Mouse (Mus musculus): ENCODE measurements around the gene Ahsa2.
"Not testable (repeated sequence)": the region's sequence is repeated elsewhere in the genome, so short reads cannot be mapped to it uniquely, and the experiment has no call there.

Ahsa2 gene

DNA sequence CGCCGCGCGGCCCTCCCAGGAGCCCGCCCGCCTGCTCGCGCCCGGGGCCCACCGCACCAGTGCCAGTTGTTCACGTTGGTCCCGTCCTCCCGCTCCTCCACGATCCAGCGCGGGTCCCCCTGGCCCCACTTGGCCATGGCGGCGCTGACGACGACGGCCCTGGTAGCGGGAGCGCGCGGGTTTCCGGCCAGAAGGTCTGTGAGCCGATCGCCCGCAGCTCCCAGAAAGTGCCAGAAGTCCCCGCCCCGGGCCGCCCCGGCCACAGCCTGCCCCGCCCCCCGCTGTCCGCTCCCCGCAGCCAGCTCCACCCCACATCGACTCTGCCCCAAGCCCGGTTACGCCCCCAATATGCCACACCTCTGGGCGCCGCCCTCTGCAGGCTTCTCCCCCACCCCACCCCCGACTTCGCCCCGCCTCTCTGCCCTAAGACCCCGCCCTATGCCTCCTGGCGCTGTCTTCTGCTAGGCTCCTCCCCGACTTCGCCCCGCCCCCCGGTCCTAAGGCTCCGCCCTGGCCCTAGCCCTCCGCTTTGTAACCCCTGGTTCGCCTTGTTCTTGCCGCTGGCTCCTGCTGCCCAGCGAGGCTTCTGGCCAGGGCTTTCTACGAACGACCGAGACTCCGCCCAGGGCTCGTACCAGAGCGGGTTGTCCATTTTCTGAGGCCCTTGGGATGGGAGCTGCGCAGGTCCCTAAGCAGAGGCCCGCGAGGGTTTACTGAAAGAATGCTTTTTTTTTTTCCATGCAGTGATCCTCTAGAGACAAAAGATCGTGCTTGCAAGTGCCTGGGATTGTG, at the start of gene Ahsa2:
Gene Ahsa2 (minus strand): TSS at position 313 of the 792 bp plus-strand sequence.
- DNase-seq = peak; percentile 94 to 95

DNA sequence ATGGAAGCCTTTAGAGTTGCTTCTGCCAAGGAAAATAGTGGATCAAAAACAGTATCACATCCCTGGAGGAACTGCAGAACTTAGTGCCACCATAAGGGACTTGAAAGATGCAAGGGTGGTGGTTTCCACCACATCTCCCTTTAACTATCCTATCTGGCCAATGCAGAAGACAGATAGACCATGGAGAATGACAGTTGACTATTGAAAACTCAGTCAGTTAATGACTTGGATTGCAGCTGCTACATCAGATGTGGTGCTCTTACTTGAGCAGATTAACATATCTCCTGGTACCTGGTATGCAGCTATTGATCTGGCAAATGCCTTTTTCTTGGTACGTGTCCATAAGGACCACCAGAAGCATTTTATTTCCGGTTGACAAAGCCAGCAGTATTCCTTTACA, 39.6 kb upstream of the Ahsa2 start:
- no peak for DNase-seq

DNA sequence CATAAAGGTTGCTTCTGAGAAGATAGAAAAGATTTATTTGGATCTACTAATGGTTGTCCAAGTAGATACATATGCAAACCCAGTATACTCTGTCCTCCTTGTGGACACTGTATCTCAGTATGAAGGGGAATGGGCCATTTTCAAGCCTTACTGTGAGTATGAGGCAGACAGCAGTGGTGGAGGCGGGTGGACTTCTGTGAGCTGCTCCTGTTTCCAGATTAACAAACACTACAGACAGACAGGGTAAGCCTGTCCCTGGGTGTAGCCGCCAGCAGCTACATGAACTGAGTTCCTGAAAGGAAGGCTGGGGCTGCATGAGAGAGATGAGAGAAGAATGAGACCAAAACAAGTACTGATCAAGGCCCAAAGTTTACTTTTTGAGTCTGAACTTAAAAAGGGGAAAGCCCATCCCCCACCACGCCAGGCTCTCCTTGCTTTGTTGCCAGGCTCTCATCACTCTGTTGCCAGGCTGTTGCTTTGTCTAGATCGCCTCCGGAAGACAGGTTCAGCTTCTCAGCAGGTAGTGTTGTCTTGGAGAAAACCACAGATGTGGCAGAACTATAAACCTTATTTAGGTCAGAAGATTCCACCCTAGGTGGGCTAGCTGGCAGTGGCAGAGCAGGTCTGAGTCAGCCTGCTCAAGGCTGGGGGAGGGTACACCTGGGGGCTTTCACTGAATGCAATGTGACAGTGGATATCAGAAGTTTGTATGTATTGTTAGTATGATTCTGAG, 22.8 kb upstream of the Ahsa2 start, which contains the start of gene 1700093K21Rik:
Gene 1700093K21Rik (minus strand): TSS at position 683 of the 733 bp plus-strand sequence.
- DNase-seq = no peak

DNA sequence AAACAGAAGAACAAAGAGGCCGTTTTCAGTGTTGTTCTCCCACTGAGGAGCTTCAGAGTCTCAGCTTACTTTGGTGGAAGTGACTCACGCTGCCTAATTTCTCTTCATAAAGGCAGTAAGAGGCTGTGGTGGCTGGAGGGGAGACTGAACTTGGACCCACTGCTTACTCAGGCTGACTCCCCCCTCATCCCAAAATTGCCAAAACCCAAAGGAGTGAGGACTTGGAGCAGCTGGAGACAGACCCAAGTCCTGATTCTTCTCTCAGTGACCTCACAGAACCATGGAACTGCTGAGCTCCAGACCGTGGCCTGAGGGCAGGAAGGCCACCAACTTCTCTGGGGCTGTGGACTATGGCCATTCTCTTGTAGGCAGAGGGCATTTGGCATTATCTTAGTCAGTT, 21.2 kb upstream of the Ahsa2 start:
- no peak for DNase-seq

- no peak for DNase-seq
Observed at GRCm38 (mm10) chr11:23515315-23515714, 17.5 kb upstream of the Ahsa2 start.

- not testable (repeated sequence) for DNase-seq
Observed at GRCm38 (mm10) chr11:23514785-23515184, 17.0 kb upstream of the Ahsa2 start.

GRCm38 (mm10) chr11:23504801-23505200, 7.0 kb upstream of the Ahsa2 start:
- not testable (repeated sequence) for DNase-seq

DNA sequence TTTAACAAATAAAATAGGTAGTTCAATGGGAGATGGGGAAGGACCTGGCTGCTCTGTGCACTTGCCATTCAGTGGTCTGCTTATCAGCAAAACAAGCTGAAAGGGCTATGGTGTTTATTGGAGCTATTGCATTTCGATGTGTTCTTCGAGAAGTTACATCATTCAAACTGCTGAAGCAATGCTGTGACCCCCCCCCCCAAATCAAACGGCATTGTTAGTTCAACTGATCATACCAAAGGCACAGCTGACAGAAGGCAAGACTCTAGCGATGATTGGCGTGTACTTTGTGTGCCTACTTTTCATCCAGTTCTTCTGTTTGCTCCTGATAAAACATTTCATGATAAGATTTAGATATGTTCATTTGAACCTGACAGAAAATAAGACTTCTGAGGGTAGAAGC, 779 bp upstream of the Ahsa2 start:
- no peak for DNase-seq

DNA sequence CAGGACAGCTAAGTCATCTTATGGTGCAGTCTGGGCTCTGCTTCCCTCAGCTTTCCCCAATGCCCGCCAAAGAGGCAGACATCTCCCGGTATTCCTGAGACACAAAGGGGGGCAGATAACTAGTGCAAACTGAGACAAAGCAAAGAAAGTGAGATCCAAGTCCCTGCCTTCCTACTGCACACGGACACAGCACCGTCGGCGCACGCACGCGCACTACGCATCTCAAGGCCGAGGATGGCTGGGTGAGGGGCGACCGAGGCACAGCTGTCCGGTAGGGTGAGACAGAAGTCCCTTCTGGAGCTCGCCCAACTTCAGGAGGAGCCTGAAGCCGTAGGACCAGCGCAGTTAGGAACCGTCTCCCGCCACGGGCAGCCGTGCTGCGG, 504 bp downstream of the Ahsa2 start:
- peak; percentile 61 to 72 for DNase-seq

- DNase-seq = peak; percentile 64 to 70
Observed at GRCm38 (mm10) chr11:23496661-23497060, 1.2 kb downstream of the Ahsa2 start.

DNA sequence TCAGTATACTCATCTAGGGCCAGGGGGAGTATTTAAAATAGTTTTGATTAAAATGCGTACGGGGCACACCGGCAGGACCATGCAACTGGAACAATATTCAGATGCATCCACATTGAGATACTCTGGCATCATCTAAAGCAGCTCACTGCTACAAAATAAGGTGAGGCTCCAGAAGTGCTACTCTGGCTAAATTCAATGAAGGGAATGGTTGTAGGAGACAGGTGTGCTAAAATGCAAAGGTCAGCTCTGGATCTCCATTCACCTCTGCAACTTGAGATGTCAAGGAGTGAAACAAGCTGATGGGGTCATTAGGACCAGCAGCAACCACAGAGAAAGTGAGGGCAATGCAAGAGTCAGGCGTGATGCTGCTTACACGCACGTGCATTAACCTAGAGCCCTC, 2.6 kb downstream of the Ahsa2 start:
- DNase-seq = no peak

- no peak for DNase-seq
Observed at GRCm38 (mm10) chr11:23492048-23492790, 5.6 kb downstream of the Ahsa2 start.

GRCm38 (mm10) chr11:23489955-23490354, 7.9 kb downstream of the Ahsa2 start:
- no peak for DNase-seq

DNA sequence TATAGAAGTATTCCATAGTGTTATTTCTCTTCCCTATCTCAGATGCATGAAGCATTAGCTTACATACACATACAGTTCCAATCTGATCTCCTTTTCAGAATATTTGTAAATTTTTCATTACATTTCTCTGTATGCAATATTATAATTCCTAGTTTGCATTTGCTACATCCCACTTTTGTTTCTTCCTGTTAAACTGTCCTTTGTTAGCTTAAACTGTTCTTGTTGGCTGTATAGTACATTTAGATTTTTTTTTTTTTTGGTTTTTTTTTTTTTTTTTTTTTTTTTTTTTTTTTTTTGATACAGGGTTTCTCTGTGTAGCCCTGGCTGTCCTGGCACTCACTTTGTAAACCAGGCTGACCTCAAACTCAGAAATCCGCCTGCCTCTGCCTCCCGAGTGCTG, 32.0 kb downstream of the Ahsa2 start:
- not testable (repeated sequence) for DNase-seq

Data from cerebellum, adult 18-20 months (tissue).